8 mouse cellular contexts compared by ENCODE assay signal in genomic region chr13:9093316-9094155, GRCm38 (mm10). TPM values are rescaled to one million over a fixed set of nuclear protein-coding genes. Genes with fewer than 3 reads are reported as not detected.
DNase-seq lines count a peak whose midpoint lies in the region; ATAC-seq and TF ChIP-seq lines count a peak whose summit lies in the region.

Larp4b (plus strand) TSS chr13:9093881.

- TF ChIP-seq POLR2A in cortical plate, adult 2 months (IDR thresholded peaks at IDR 0.05; ENCODE audit: extremely low read depth, insufficient read depth, low read length), result peak; percentile 68; the same call in 1 of the 2 replicates

- no peak for TF ChIP-seq CTCF in cortical plate, adult 2 months (IDR thresholded peaks at IDR 0.05; ENCODE audit: extremely low read depth, insufficient read depth, low read length)

- peak; percentile 96 for DNase-seq in gastrocnemius, postnatal 10 days
- DNase-seq in induced T-regulatory cell, adult 2 months (ENCODE audit: low read depth), result peak; percentile 98
- DNase-seq in left cerebral cortex, adult 9 months (ENCODE audit: low spot score in 2 of 2), result peak; percentile 92 to 95
- peak; percentile 96 for DNase-seq in right cerebral cortex, postnatal 14 days
- peak; percentile 89 to 97 for DNase-seq in urinary bladder, postnatal 36 days (ENCODE audit: low spot score in 2 of 2)

- H3K4me1 ChIP-seq in cortical plate, adult 2 months (ENCODE audit: control insufficient read depth, insufficient read depth, low read length), result peaks cover 2% of the 10 kb centered on the region; the same call in 1 of the 2 replicates

- peak; percentile 98 for ATAC-seq in activated CD4-positive, CD25-positive, alpha-beta regulatory T cell, adult 4 months
- peak; percentile 91 for ATAC-seq in megakaryocyte progenitor cell, adult 5-6 weeks (replicated peaks; ENCODE audit: poor library complexity)

- peak within 1 kb of the TSS; percentile 50 for H3K4me3 ChIP-seq in cortical plate, adult 2 months (ENCODE audit: insufficient read depth, low read length)

- peak within 1 kb of the TSS; percentile 56; the same call in 1 of the 2 replicates for H3K27ac ChIP-seq in cortical plate, adult 2 months (ENCODE audit: insufficient read depth, low read length)

RNA-seq across cellular contexts. Expression of gene Larp4b, which starts in this region (rescaled TPM):
- polyA plus RNA-seq in activated CD4-positive, CD25-positive, alpha-beta regulatory T cell, adult 4 months (2017; shearing (Covaris generic)), result 10 to 100 TPM; 29.8 to 36.9 TPM
- 31.7 and 32.2 TPM in 2 replicates for polyA plus RNA-seq in cortical plate, adult 2 months (2012; rRNA removed)
- total RNA-seq in gastrocnemius, postnatal 10 days (2021), result 10 to 100 TPM; 62.1 to 68.2 TPM
- total RNA-seq in megakaryocyte progenitor cell, adult 5-6 weeks (2015), result 77.1 and 82.9 TPM in 2 replicates
- total RNA-seq in megakaryocyte progenitor cell, adult 5-6 weeks (2017), result 73.3 and 90.9 TPM in 2 replicates

Comparison
In these comparisons a context has a peak if more than half of its experiments do, and no peak if none do; other contexts are left out.
1. Peak in every context shown above with its lines: DNase-seq, ATAC-seq, H3K4me3 ChIP-seq and H3K27ac ChIP-seq.